Mouse (Mus musculus) mouse embryonic stem cell (cell line): Measurements from ENCODE around the gene Bsnd.

ENCODE experiments used
- in situ Hi-C, 2 experiments: fragments of 300-500 bp; cut with MboI; formaldehyde crosslinking; loops; 1 replicate in 1 of 2; 3 replicates in 1 of 2; pipeline ENCODE4 v1.14.3; 2019 to 2020; ENCODE audit warnings: low sequenced_read_pairs in 2 of 2, low pct_unique_long_range_greater_than_20kb in 1 of 2, mixed read lengths in 1 of 2; ENCODE audit not compliant: unreplicated experiment in 1 of 2

Bsnd gene

DNA sequence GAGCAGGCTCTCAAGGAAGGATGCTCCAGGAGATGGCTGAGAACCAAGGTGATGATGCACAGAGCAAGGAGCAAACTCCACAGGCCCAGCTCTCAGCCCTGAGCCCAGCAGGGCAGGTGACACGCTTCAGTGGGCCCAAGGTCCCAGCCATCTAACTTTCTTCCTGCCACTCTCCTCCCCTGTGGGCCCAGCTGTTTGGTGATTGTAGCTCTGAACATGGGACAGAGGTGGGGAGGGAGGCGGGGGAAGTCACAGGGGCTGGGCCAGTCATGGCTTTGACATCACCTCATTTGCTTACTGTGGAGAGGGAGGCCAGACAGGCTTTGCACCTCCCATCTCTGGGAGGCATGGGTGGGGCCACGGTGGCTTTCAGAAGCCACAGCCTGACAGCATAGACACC lies at the start of gene Bsnd:
Gene Bsnd, minus strand, starts transcription at position 168 of the 400 bp plus-strand sequence.
- in situ Hi-C loops, result no loop called here

DNA sequence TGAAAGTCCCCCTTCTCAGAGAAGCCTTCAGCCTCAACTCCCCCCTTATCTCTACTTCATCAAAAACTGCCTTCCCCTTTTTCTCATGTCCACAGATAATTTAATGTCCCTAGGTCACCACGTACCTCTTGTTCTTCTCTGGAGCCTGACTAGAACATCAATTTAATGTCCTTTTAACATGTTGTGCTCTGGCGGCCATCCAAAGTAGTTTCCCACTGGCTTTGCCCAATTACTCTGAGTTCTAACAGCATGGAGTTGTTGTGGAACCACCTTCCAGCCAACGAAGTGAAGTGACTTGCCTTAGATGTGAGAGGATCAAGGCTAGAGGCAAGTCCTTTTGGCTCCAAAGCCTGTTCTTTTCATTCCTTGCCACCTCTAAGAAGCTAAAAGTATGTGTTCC lies 49.4 kb upstream of the Bsnd start:
- in situ Hi-C loops, result no loop called here

DNA sequence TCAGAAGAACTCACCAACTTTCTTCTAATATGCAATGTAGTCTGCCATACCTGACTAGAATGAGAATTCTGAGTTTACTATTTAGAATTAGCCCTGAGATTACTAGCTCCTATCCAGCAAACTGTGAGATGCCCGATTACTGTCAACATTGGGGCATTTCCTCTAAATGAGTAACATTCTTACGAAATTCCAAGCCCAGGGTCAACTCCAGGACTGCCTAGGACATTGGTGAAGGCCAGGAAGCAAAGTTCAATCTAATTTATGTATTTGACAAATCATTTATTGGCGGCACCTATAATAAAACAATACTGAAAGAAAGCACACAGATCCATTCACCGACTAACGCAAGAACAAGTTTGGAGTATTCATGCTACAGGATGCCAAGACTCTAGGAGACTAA lies 47.7 kb upstream of the Bsnd start:
- in situ Hi-C loops, result loop anchor here in 1 of 2 experiments (5.0 kb wide), 1 partner anchor 53 kb away; no protein-coding TSS in a partner anchor

DNA sequence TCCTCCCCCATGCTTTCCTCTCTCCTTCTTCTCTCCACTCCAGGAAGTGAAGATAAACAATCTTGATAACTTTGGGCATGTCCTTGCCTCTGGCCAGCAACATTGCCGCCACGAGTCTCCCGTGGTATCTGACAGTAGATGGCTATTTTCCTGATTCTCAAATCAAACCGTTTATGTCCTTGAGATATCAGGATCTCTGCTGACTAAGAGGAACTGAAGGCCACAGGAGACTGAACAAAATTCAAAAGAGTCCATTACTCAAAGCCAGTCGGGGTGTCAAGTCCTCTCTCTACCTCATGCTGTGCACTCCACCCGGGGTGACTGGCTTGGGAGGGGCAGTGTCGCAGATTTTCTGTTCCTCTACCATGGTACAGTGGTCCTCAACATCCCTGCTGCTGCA lies 42.2 kb upstream of the Bsnd start:
- in situ Hi-C loops, result no loop called here

DNA sequence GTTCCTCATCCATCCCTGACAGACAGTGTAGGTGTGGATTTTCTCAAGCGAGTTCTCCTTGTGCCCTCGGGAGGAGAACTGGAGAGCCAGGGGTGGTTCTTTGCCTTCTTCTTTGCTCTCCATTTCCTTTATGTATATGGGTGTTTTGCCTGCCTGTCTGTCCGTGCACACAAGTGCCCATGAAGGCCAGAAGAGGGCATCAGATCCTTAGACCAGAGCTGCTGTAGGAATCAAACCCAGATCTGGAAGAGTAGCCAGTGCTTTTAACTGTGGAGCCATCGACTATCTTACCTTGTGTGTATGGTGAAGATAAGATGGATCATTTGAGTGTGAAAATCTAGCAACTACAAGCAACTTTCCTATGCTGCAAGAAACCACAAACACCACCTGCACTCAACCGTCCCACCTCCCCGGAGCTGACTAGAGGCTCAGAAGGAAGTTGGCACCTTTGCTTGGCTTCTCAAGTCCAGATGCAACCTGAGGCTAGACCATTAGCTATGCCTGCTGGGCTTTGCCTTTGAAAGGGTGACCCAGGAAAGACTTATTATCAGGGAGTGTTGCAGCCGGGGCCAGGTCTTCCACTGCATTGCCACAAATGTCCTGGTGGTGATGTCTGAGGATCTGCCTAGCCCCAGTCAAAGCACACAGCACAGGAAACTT lies 41.5 kb upstream of the Bsnd start:
- in situ Hi-C loops, result no loop called here

DNA sequence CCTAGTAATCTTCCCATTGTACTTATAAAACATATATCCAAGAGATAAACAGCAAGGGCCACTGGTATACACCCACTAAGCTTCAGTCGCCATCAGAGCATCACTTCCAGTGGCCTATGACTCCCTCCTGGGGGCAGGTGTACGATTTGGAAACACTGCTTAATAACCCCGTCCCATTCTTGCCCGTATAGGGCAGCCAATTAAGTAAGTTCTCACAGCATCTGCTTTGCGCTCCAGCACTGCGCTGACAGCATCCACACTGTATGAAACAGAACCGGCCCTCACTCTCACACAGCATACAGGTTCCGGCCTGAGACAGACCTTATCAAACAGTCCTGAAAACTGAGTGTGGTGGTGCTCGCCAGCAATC lies 38.0 kb upstream of the Bsnd start:
- in situ Hi-C loops, result no loop called here

DNA sequence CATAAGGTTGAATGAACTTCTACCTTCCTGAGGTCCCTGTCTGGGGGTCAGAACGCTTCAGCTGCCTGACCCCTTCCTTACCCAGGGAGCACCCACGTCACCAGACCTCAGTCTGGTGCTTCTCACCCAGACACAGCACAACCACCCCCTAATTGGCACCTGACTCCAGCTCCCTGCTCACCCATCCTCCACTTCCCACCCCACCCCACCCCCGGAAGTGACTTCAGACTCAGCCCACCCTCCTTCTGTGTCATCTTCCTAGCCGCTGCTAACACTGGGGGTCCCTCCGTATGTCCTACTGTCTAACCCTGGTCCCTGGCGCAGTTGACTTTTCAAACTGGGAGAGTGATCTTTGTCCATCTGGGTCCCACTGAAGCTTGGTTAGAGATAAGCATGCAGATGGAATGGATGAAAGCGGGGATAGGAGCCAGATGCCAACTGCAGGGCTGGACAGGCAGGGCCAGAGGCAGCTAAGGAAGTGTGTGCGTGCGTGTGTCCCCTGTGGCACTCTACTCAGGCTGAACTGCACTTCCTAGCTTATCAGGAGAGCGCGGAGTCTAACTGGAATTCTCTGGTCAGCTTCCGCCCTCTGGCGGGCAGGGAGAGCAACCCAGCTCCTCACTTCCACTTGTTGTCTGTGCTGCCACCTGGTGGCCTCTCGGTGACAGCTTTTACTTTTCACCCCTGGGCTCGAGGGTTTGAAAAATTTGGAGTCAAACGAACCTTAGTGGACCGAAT lies 37.5 kb upstream of the Bsnd start:
- in situ Hi-C loops, result loop anchor here in 1 of 2 experiments (10.0 kb wide), 1 partner anchor 55 kb away; no protein-coding TSS in a partner anchor

DNA sequence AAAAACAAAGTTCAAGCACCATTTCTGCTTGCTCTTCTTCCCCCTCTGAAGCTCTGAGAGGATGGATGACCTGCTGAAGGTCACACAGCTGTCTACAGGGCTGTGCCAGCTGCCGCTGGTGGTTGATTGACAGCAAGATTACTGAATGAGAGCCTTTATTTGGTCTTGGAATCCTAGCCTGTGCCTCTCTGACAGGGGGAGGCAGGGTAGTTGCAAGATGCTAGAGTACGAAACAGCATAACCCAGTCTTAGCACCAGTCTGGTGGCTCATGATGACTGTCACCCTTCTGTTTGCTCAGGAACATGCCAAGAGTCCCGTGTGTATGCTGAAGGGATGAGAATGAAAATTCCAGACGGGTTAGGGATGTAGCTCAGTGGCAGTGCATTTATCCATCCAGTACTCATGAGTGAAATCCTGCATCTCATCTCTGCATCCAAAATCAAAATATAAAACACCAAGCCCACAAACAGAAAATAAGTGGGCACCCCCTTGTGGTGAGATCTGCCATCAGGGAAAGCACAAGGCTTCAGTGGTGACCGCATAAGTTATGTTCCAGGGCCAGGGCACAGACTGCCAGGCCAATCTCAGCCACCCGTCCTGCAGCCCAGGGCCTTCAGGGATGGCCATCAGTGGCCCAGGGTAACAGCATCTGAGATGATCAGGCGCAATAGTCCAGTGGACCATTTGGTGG lies 35.9 kb upstream of the Bsnd start:
- in situ Hi-C loops, result loop anchor here in 1 of 2 experiments (10.0 kb wide), 1 partner anchor 53 kb away; no protein-coding TSS in a partner anchor

DNA sequence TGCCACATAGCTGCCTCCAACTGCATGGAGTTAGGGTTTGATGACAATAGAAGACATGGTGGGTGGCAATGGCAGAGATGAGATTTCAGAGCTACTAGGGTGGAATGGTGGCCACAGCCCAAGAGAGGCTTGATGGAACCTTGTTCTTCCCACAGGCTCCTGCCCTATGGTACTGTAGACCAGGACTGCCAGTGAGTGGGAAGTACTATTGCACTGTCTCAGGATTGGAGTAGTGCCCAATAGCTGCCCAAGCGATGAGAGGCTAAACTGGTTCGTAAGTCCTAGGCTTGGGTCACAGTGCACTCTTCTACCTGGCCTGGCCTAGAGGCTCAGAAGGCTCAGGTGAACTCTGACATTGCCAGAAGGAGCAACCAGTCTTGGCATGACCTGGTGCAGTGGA lies 32.9 kb upstream of the Bsnd start:
- in situ Hi-C loops, result loop anchor here in 1 of 2 experiments (10.0 kb wide), 1 partner anchor 50 kb away; no protein-coding TSS in a partner anchor

DNA sequence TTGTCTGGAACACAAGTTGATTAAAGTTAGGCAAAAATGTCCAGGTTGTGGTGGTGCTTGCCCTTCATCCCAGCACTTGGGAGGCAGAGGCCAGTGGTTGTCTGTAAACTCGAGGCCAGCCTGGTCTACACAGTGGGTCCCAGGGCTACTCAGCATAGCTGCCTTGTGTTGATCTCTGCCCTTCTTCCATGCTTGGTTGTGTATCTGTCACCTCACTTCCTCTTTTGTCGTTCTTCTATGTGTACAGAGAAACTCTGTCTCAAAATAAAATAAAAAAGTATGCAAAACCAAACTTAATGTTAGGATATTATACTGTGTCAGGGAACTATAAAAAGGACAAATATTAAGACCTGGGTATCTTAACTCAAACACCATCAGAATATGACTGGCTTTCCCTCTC lies 32.0 kb upstream of the Bsnd start:
- in situ Hi-C loops, result loop anchor here (5.0 to 10.0 kb wide), 2 partner anchors 47 to 49 kb away; no protein-coding TSS in a partner anchor

DNA sequence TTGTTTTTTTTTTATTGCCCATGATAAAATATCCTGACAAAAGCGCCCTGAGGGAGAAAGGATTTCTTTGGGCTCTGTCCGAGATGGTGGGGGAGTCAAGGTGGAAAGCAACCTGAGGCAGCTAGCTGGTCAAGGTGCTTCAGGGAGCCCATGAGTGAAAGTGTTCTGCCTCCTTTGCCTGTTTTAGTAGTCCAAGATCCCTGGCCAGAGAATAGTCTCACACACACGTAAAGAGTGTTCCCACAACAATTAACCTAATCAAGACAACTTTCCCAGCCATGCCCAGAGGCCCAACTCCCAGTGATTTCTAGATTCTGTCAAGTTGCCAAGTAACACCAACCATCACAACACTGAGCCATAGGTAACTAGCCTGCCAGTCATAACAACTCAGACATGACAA lies 30.5 kb upstream of the Bsnd start:
- in situ Hi-C loops, result loop anchor here (5.0 to 10.0 kb wide), 2 partner anchors 45 to 48 kb away; no protein-coding TSS in a partner anchor

DNA sequence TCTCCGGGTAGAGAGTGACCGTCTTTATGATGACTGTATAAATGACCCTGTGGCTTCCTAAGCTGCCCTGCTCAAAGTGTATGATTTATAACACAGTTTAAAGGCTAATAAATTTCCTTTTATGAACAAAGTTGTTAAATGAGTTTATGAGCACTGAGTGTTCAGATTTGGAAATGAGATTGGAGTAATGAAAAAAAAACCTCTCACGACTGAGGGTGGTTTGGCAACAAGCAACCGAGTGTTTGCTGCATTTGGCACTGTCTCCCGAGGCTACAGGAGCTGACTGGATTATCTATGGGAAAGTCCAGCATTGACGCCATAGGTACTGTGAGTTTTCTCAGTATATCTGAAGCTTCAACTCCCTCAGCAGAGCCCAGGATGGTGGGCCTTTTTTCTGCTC lies 22.5 kb upstream of the Bsnd start:
- in situ Hi-C loops, result no loop called here

DNA sequence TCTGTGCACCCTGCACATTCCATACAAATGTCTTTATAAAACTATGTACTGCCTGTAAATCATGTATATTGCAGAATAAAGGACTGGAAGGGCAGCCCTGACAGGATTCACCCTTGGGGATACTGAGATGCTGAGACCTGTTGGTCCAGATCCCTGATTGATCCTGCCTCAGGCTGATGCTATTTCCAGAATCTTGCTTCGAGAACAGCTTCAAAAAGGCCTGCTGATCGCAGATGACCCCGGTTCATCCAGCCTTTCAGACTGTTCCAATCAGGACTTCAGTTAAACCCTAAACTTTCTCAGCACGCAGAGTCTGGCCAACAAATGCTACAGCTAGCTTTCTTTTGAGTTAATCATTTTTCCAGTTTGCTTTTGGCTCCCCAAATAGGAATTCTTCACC lies 17.8 kb upstream of the Bsnd start:
- in situ Hi-C loops, result no loop called here

DNA sequence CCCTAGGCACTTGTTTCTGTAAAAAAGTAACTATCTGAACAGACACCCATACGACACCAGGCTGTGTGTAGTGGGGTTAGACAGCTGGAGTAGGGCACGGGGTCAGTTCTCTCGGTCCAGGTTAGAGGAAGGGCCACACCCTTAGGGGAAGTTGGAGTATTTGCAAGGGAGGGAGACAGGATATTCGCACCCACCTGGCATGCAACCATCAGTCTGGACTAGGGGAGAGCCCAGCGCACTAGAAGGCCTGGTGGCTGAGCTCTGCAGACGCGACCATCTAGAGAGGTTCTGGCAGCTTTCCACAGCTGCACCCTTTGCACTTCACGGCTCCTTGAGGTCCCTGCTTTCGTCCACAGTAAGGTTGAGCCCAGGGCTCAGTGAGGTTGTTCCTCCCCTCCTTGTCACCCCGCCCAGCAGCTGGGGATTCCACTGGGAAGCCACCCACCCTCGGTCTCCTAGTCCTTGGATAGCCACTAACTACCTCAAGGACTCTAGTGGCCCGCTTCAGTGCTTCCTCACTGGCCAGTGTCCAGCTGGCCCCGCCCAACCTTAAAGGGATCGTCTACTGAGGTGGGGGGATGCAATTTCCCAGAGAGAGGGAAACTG lies 13.5 kb upstream of the Bsnd start:
- in situ Hi-C loops, result no loop called here

DNA sequence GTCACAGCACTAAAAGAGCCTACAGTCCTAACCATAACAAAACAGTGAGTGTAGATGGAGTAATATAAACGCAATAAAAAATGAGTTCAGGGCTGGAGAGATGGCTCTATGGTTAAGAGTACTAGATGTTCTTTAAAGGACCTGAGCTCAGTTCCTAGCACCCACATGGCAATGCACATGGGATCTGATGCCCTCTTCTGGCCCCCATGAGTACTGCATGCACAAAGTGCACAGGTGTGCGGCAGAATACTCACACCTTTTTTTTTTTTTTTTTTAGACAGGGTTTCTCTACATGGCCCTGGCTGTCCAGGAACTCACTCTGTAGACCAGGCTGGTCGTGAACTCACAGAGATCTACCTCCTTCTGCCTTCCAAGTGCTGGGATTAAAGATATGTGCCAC lies 11.5 kb upstream of the Bsnd start:
- in situ Hi-C loops, result no loop called here

DNA sequence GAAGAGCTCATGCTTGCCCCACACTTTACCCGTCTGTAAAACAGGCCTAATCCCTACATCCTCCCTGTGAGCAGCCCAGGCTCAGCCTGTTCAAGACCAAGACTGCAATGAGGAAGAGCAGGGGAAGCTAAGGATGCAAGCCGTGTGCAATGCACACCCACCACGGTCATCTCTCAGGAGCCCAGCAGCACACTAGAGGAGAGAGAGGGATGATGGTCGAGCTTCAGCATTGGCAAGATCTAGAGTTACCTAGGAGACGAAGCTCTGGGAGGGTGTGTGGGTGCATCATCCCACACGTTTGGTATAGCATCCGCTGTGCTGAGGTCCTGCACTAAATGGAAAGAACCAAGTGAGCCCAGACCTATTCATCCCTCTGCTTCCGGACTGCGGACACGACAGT lies 8.0 kb upstream of the Bsnd start:
- in situ Hi-C loops, result no loop called here

DNA sequence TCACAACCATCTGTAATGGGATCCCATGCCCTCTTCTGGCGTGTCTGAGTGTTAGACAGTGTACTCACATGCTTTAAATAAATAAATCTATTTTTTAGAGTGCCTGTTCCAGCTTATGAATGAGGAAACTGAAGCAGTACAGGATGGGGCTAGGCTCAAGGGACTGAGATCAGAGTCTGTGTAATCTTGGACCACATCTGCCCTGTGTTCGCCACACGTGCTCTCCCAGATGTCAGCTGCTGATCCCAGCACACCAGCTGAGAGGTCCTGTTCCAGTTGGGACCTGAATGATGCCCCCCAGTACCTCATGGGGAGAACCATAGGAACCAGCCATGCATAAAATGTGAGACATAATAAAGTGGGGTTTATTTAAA lies 6.4 kb upstream of the Bsnd start:
- in situ Hi-C loops, result no loop called here

DNA sequence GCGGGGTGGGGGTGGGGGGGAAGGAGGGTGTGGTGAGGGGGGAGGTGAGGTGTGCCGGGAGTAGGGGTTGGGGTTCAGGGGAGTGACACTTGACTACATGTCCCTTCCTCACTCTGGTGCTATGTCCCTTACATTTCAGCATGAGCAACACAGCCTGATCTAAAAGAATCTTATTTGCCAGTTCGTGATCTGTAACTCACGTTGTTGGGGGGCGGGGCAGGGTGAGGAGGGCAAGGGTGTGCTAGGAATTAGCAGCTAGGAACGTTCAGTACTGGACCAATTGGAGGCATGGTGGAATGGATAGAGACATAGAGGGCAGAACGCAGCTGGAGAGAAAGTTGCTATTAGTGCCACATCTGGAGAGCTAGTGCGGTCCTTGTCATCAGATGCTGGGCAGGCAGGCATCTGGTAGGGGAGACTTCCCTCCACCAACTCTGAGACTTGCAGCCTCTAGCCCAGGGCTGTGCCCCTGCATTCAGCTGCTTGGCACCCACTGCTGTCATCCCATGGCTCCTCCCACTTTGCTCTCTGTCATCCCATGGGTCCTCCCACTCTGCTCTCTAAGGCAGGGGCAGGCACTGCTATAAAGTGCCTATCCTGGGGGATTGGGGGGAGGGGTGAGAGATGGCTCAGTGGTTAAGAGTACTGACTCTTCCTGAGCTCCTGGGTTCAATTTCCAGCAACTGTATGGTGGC lies 5.8 kb upstream of the Bsnd start:
- in situ Hi-C loops, result no loop called here
